Mouse (Mus musculus): ENCODE data around the gene Pum2.

- TF ChIP-seq CTCF (IDR thresholded peaks at IDR 0.05; ENCODE audit: low read depth) (no peak), EP300 (optimal IDR thresholded peaks at IDR 0.05) (no peak)
Observed at GRCm38 (mm10) chr12:8798486-8799020, 124.6 kb downstream of the Pum2 start.
